Mouse (Mus musculus) brain, adult 10 weeks (tissue): ENCODE measurements around the gene Elmo2. TPM values are rescaled to one million over a fixed set of nuclear protein-coding genes. Genes with fewer than 3 reads are reported as not detected.

ENCODE experiments used
- polyA plus RNA-seq: library from polyadenylated mRNA; stranded (reverse); fragments of 350-450 nt; fragmentation: Illumina TruSeq; extraction: RNeasy Lipid Tissue Mini Kit (QIAGEN cat#74804); gene quantifications from one replicate; pipeline ENCODE4 v1.2.3, GENCODE M21; 2015; ENCODE audit warnings: low read depth, low replicate concordance

The Elmo2 gene
- 110 TPM for polyA plus RNA-seq

GRCm38 (mm10) chr2:165326304-165327190, at the start of gene Elmo2:
Gene Elmo2, minus strand, starts transcription at chr2:165326479.

GRCm38 (mm10) chr2:165368496-165368895, 42.2 kb upstream of the Elmo2 start, which contains the start of gene Zfp663:
Gene Zfp663, minus strand, starts transcription at chr2:165368729.

GRCm38 (mm10) chr2:165287202-165287984, 38.9 kb downstream of the Elmo2 start, which contains the start of gene Slc35c2:
Gene Slc35c2, minus strand, starts transcription at chr2:165287869.

Other genes with a start within 250 kb of the Elmo2 start
- gene 1700025C18Rik, start 235.7 kb downstream of the Elmo2 start, polyA plus RNA-seq = not detected
- 19.6 TPM for gene Cdh22, start 91.6 kb downstream of the Elmo2 start, polyA plus RNA-seq
- gene Slc35c2, start 38.6 kb downstream of the Elmo2 start, polyA plus RNA-seq = 51.4 TPM
- gene Zfp663, start 42.2 kb upstream of the Elmo2 start, polyA plus RNA-seq = not detected
- 6.1 TPM for gene Zfp334, start 61.8 kb upstream of the Elmo2 start, polyA plus RNA-seq
- not detected for gene Ocstamp, start 73.9 kb upstream of the Elmo2 start, polyA plus RNA-seq
- 10.8 TPM for gene Slc13a3, start 146.8 kb upstream of the Elmo2 start, polyA plus RNA-seq
- gene Trp53rka, start 166.8 kb upstream of the Elmo2 start, polyA plus RNA-seq = 21.6 TPM
- gene Slc2a10, start 177.3 kb upstream of the Elmo2 start, polyA plus RNA-seq = 1.1 TPM